Mouse (Mus musculus): ENCODE results near the gene Kbtbd4. TPM values are rescaled to one million over a fixed set of nuclear protein-coding genes. Genes with fewer than 3 reads are reported as not detected.

The Kbtbd4 gene
- total RNA-seq, 2 experiments from 2014 or later = 18.3 to 26.0 TPM

GRCm38 (mm10) chr2:90953461-90953860 lies 48.9 kb downstream of the Kbtbd4 start:
- DNase-seq = no peak

- no peak for DNase-seq
Measured at GRCm38 (mm10) chr2:90956053-90956452, 51.5 kb downstream of the Kbtbd4 start.

- no peak for DNase-seq
Measured at GRCm38 (mm10) chr2:90958856-90959255, 54.3 kb downstream of the Kbtbd4 start.

GRCm38 (mm10) chr2:90960012-90960411 lies 55.5 kb downstream of the Kbtbd4 start:
- no peak for DNase-seq

Other genes starting within 250 kb of the Kbtbd4 start
- gene Nup160, start 227.5 kb upstream of the Kbtbd4 start, total RNA-seq (2021) = 10 to 100 TPM; 13.1 to 18.0 TPM
- 10 to 100 TPM in 1 of 2 experiments, 1 to 10 TPM in 1; 8.2 to 13.9 TPM for gene Fnbp4, start 159.4 kb upstream of the Kbtbd4 start, total RNA-seq (2021)
- gene Agbl2, start 122.0 kb upstream of the Kbtbd4 start, total RNA-seq (2021) = 1 to 10 TPM; 1.1 to 1.4 TPM
- gene Mtch2, start 57.6 kb upstream of the Kbtbd4 start, total RNA-seq (2021) = 100 to 1,000 TPM; 203 to 215 TPM
- 1 to 10 TPM; 3.5 to 3.7 TPM for gene C1qtnf4, start 18.9 kb upstream of the Kbtbd4 start, total RNA-seq (2021)
- gene Ndufs3, start 87 bp downstream of the Kbtbd4 start, total RNA-seq (2021) = 1,000 to 10,000 TPM in 1 of 2 experiments, 100 to 1,000 TPM in 1; 874 to 1,007 TPM
- gene Celf1, start 35.6 kb downstream of the Kbtbd4 start, total RNA-seq (2021) = 10 to 100 TPM; 70.7 to 74.4 TPM
- gene Rapsn, start 130.9 kb downstream of the Kbtbd4 start, total RNA-seq (2021) = 10 to 100 TPM; 17.6 to 18.5 TPM
- gene Psmc3, start 149.3 kb downstream of the Kbtbd4 start, total RNA-seq (2021) = 100 to 1,000 TPM; 231 to 257 TPM
- gene Slc39a13, start 165.7 kb downstream of the Kbtbd4 start, total RNA-seq (2021) = 10 to 100 TPM; 20.0 to 26.2 TPM
- 1 to 10 TPM; 4.0 to 5.0 TPM for gene Spi1, start 177.7 kb downstream of the Kbtbd4 start, total RNA-seq (2021)
- gene Mybpc3, start 213.4 kb downstream of the Kbtbd4 start, total RNA-seq (2021) = 1,000 to 10,000 TPM; 1,572 to 1,905 TPM